Mouse (Mus musculus) spleen, postnatal 14 days (tissue): ENCODE measurements around the gene Narfl.
"Not testable (repeated sequence)": the region's sequence is repeated elsewhere in the genome, so short reads cannot be mapped to it uniquely, and the experiment has no call there.

Experiments used
- DNase-seq, 2 experiments: peaks; one replicate each; pipeline ENCODE4 v3.0.0; 2021 to 2022; ENCODE audit warnings: low spot score in 2 of 2

Gene Narfl

DNA sequence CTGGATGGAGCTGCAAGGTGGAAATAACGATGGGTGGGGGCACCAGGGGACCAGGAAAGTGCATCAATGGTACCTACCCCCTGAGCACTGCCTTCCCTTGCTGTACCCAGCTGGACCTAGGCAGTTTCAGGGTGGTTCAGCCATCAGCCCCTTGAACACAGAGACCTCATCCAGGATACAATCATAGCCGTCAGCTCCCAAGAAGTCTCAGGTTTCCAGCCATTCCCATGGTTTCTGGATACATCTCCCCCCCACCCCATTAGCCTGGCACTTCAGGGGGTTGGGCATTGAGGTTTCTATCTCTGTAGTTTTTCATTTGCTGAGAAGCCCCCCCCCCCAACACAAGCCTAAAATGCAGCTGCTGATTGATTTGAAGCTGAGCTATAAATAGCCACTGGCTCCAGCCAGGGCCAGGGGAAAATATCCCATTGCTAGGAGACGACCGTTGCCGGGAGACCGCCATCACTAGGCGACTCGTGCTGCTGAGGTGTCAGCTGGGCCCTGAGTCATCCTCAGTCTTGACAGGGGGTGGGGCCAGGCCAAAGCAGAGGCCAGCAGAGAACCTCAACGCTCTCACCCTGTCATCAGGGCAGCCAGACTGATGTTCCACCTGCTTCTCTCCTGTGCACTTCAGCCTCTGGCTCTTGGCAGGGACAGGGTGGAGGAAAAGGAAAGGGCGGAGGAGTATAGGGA, 29.4 kb downstream of the Narfl start:
- DNase-seq, result no peak

DNA sequence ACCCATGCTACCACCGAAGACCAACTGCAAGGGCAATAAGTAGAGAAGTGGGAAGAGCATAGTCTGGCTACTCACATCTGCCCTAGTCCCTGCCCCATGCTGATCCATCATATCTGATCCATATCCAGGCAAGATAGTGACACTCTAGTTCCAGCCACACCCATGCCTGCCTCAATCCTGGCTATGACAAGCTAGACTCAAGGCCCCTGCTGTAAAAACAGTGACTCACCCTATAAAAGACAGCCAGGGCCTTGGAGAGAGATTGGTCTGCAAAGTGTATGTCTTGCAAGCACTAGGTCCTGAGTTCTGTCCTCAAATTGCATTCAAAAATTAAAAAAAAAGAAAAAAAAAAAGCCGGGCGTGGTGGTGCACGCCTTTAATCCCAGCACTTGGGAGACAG, 32.9 kb downstream of the Narfl start:
- no peak for DNase-seq

DNA sequence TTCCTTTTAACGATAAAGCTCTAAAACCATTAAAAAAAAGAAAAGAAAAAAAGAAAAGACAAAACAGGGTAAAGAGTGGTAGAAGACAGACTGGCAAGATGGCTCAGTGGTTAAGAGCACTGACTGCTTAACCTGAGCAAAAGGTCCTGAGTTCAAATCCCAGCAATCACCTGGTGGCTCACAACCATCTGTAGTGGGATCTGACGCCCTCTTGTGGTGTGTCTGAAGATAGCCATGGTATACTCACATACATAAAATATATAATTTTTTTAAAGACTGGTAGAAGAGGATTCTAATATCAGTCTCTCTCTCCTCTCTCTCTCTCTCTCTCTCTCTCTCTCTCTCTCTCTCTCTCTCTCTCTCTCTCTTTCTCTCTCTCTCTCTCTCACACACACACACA, 33.9 kb downstream of the Narfl start:
- DNase-seq, result not testable (repeated sequence)

DNA sequence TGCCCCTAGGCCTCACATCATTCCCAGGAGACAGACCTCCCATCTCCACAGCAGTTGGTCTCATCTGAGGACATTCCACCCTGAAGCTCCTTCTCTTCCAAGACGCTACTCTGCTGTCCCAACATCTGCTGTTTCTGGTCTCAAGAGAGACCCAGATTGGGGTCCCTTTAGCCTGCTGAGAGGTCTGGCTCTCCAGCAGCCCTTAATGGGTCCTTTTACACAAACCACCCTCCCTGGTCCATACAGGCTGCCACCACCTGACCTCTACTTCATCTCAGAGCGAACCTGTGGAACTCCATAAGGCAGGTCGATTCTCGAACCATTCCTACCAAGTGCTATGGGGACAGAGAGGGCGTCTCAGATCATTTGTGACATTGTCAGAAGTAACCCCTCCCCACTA, 34.5 kb downstream of the Narfl start:
- DNase-seq, result no peak

DNA sequence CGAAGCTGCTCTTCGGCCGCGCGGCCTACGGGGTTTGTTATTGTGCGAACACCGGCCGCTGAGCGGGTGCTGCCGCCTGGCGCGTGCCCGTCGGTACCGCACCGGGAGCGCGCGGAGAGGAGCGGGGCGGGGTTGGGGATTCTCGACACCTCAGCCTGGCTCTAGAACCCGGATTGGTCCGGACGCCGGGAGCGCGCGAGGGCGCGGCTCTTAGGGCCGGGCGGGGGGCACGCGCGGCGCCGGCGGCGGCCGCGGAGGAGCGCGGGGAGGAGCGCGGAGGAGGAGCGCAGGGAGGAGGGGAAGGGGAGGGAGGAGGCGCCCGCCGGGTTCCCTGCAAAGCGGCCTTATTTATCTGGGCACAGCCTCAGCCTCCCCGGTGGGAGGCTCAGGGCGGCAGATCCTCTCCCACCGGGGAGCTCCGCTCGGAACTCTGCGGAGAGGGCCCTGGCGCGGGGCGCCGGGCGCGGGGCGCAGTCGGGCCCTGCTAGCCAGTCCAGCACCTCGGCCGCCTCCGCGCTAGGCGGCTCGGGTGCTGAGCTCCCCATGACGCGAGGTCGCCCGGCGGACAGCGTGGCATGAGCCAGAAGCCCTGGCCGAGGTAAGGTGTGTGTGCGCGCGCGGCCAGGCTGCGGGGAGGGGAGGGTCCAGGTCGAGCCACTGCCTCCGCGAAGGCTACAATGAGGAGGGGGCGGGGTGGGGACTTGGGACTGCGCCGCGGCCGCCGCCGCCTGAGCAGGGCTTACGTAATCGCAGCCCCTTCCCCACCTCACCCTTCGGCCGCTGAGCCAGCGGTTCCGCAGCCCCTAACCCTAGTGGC, 35.4 kb downstream of the Narfl start, which contains the start of gene Fbxl16:
Gene Fbxl16, plus strand, starts transcription at position 297 of the 817 bp plus-strand sequence.
- DNase-seq, result no peak

DNA sequence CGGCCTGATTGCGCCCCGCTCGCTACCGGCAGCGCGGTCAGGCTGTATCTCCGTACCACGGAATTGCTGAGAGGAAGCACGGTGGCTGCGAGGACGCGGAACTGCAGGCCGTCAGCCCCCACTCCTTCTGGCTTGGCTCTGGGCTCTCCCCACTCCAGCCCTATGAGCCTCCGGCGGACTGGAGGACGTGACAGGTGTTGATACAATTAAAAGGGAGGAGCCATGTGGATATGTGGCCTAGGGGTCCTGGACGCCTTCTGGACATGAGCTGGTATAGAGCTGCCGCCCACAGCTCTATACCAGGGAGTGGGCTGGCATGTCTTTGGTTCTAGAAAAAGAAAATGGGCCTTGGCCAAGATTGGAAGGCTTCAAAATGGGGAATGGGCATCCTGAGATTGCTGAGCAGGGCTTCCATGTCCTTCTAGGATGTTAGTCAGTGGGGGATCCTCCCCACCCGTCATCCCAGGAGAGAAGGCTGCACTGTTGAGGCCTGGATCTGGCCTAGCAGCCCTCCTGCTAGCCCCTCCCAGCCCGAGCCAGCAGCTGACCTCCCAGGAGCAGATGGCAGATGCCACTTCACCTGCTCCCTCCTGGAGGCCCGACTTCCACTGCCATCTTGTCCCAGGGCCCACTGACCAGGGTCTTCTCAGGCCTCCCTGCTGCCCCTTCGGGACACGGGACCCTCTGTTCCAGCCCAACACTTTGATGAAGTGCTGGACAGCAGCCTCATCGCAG, 36.2 kb downstream of the Narfl start:
- DNase-seq, result no peak

DNA sequence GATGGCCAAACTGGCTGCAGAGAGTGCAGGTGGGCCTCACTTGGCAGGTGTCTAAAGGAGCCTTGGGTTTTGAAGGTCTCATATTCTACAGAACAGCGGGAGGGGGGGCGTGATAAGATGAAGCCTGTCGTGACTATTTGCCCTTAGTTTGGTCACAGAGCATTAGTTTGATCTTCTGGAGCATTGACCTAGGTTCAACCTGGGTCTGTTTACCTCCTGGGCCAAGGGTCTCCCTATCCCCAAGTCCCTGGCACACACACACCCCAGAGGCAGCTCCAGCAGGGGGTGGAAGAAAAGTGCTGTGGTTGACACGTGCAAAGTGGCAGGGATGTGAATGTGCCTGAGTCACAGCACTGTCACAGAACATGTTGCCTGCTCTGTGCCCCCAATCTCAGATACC, 37.3 kb downstream of the Narfl start:
- DNase-seq, result no peak

DNA sequence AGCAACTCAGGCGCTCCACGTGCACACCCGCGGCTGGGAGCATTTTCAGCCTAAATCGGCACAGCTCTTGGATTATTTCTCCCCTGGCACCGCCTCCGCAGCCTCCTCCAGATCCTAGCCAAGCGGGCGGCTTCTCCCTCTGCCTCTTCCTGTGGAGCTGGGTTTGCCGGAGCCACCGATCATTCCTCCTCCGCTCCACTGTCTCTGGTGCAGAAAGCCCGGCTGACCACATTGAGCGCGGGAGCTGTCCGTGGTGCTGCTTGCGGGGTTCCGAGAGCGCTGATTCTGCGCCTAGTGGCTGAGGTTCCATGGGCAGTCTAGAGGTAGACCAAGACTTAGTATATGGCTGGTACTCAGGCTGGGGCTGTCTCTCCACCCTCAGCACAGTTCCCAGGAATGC, 39.9 kb downstream of the Narfl start:
- DNase-seq, result peak; percentile 61 to 77

DNA sequence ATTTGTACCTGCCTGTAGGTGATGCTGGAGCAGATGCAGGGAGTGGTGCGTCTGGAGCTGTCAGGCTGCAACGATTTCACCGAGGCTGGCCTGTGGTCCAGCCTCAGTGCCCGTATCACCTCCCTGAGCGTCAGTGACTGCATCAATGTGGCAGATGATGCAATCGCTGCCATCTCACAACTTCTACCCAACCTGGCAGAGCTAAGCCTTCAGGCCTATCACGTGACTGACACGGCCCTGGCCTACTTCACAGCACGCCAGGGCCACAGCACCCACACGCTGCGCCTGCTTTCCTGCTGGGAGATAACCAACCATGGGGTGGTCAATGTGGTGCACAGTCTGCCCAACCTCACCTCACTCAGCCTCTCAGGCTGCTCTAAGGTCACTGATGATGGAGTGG, 44.1 kb downstream of the Narfl start:
- DNase-seq, result no peak

DNA sequence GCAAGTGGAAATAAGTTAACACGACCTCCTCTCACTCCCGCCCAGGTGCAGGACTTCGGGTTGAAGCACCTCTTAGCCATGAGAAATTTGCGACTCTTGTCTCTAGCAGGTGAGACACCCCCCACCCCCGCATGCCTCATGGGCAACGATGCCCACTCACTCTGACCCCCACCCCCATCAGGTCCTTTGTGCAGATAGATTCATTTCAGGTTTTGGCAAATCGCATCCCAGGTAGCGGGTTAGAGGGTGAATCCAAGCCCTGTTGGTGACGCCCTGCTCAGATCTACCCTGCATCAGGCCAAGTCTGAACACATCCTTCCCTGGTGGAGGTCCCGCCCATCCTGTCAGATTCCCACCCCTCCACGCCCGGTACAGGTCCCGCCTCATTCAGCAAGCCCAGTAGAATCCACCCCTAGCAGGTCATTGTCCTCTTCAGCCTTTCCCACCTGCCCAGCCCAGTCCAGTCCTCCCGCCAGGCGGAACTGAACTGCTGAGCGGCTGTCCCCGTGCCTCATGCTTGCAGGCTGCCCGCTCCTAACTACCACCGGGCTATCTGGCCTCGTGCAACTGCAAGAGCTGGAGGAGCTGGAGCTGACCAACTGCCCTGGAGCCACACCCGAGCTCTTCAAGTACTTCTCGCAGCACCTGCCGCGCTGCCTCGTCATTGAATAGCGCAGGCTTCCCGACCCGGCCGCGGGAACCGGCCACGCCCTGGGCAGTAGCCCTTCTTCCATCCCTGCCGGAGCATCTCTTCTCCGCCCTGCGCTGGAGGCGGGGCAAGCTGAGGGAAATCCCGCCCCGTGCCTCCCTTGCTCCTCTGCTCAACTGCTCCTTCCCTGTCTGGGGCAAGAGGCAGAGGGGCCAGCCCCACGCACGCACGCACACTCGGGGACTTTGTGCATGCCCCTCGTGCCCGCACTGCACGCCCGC, 45.5 kb downstream of the Narfl start:
- DNase-seq, result no peak

DNA sequence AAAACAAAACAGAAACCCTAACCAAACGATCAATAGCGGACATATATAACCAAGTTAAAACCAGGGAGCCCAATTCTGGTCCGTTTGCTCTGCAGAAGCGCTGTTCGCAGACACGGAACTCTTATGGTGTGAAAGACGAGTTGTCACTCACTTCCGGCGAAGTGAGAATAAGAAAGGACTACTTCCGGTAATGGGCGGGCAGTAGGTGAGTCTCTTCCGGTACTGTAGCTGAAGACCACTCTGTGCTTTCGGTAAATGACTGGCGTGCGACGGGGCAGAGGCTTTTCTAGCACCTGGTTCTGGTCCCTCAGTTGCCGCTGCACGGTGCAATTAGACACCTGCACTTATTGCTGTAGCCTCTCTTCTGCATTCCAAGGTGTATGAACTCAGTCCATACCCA, 49.9 kb downstream of the Narfl start, which contains the start of gene Wdr24:
Gene Wdr24, plus strand, starts transcription at position 176 of the 400 bp plus-strand sequence.
- DNase-seq, result peak; percentile 52 to 69

DNA sequence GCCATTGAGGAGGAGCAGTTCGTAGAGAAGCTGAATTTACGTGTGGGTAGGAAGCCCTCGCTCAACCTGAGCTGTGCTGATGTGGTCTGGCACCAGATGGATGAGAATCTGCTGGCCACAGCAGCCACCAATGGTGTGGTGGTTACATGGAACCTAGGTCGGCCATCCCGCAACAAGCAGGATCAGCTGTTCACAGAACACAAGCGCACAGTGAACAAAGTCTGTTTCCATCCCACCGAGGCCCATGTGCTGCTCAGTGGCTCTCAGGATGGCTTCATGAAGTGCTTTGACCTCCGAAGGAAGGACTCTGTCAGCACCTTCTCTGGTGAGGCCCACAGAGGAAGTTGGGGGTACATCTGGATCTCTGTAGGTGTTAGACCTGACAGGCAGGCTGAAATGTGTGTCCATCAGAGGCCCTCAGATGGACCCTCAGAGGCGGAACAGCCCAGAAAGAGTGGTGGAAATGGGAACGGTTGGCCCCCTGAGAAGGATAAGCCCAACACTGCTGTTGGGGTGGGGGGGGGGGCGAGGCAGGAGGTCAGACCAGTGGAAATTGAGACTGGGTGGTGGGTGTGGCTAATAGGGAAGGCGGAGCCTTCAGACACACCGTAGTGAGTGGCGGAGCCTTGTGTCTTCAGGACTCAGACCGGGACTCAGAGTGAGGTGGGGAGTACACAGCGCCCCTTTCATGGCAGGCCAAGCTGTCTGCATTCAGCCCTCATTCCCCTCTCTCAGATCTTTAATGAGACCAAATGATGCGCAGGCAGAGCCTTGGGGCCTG, 51.0 kb downstream of the Narfl start:
- no peak for DNase-seq

DNA sequence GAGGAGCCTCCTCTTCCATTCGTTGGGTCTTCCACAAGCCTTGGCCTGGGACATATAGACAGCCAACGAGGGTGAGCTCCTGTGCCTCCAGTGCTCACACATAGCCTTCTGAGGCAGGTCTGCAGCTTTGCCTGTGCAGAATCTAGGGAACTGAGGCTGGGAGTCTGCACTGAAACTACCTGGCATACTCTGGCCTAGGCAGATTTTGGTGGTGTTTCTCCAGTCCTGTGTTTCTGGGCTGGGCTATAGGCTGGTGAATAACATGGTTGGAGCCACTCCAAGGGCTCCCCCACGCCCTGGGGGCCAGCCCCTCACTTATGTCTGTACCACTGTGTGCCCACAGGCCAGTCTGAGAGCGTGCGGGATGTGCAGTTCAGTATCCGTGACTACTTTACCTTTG, 51.7 kb downstream of the Narfl start:
- no peak for DNase-seq

DNA sequence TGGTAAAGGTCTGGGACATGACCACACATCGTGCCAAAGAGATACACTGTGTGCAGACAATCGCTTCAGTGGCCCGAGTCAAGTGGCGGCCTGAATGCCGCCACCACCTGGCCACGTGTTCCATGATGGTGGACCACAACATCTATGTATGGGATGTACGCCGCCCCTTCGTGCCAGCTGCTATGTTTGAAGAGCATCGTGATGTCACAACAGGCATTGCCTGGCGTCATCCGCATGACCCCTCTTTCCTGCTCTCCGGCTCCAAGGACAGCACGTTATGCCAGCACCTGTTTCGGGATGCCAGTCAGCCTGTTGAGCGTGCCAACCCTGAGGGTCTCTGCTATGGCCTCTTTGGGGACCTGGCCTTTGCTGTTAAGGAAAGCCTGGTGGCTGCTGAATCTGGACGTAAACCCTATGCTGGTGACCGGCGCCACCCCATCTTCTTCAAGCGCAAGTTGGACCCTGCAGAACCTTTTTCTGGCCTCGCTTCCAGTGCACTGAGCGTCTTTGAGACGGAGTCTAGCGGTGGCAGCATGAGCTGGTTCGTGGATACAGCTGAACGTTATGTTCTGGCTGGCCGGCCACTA, 52.5 kb downstream of the Narfl start:
- no peak for DNase-seq

DNA sequence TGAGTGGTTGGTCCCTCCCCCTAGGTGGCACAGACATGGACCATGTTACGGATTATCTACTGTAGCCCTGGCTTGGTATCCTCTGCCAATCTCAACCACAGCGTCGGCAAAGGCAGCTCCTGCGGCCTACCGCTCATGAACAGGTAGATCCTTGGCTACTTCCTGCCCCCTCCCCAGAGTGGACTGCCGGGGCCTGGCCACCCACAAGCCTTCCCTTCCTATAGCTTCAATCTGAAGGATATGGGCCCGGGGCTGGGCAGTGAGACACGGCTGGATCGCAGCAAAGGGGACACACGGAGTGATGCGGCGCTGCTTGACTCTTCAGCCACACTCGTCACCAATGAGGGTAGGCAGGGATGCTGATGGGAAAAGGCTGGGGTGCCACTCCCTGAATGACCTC, 53.4 kb downstream of the Narfl start:
- DNase-seq, result no peak

DNA sequence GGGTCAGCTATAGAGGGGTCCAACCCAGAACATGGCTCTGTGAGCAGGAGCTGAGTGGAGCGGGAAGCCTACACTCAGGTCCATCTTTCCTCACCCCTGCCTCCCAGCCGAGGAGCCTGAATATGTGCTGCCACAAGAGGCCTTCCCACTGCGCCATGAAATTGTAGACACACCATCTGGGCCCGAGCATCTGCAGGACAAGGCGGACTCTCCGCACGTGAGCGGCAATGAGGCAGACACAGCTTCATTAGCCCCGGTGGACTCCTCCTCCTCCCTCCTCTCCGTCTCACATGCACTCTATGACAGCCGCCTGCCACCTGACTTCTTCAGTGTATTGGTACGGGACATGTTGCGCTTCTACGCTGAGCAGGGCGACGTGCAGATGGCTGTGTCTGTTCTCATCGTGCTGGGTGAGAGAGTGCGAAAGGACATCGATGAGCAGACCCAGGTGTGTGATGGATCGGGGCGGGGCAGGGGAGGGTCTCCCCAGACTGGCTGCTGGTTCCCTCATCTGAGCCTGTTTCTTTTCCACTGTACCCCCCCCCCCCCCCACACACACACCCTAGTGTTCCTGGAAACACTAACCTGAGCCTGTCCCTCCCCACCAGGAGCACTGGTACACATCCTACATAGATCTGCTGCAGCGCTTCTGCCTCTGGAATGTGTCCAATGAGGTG, 54.1 kb downstream of the Narfl start:
- no peak for DNase-seq

DNA sequence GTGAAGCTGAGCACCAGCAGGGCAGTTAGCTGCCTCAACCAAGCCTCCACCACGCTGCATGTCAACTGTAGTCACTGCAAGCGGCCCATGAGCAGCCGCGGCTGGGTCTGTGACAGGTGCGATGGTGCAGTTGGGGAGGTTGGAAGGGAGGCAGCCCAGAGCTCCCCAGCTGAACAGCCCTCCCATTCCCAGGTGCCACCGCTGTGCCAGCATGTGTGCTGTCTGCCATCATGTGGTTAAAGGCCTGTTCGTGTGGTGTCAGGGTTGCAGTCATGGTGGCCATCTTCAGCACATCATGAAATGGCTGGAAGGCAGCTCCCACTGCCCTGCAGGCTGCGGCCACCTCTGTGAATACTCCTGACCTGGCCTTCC, 54.6 kb downstream of the Narfl start:
- no peak for DNase-seq

DNA sequence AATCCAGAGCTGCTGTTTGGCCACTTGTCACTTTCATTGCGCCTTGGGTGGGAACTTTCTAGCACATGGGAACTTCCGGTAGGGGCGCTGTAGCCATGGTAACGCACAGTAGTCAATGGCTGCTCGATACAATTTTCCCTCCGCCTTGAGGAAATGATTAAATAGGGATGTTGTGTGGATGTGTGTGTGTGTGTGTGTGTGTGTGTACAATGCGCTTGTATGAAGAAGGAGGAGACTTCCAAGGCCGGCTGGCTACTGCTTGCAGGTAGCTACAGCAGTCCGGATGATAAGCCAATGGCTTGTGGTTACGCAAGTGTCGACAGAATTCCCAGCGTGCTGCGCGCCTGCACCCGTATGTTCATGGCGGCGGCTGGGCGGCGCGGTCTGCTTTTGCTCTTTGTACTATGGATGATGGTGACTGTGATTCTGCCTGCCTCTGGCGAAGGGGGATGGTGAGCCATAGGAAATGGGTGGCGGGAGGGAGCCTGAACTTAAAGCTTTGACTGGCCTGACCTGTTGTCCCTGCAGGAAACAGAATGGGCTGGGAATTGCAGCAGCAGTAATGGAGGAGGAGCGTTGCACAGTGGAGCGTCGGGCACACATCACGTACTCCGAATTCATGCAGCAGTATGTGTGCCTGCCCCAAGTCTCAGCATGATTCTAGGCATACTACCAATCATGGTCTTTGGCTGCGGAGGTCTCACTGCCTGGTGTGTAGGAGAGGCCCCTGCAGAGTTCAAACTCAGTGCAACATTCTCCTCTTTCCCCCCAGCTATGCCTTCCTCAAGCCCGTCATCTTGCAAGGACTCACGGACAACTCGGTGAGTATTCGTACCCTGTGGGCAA, 55.4 kb downstream of the Narfl start, which contains the start of gene Jmjd8:
Gene Jmjd8, plus strand, starts transcription at position 156 of the 846 bp plus-strand sequence.
- DNase-seq, result peak; percentile 48 to 61
